Mouse (Mus musculus) frontal cortex, postnatal 10 days (tissue): ENCODE measurements around the gene Mef2c.

Experiments
- DNase-seq, 2 experiments: peaks; one replicate each; pipeline ENCODE4 v3.0.0; 2022; ENCODE audit warnings: low spot score in 2 of 2, mixed read lengths in 1 of 2

The Mef2c gene

GRCm38 (mm10) chr13:83667051-83667450 is 163.2 kb downstream of the Mef2c start:
- DNase-seq, result no peak

- no peak for DNase-seq
Observed at GRCm38 (mm10) chr13:83707611-83708010, 203.8 kb downstream of the Mef2c start.

DNA sequence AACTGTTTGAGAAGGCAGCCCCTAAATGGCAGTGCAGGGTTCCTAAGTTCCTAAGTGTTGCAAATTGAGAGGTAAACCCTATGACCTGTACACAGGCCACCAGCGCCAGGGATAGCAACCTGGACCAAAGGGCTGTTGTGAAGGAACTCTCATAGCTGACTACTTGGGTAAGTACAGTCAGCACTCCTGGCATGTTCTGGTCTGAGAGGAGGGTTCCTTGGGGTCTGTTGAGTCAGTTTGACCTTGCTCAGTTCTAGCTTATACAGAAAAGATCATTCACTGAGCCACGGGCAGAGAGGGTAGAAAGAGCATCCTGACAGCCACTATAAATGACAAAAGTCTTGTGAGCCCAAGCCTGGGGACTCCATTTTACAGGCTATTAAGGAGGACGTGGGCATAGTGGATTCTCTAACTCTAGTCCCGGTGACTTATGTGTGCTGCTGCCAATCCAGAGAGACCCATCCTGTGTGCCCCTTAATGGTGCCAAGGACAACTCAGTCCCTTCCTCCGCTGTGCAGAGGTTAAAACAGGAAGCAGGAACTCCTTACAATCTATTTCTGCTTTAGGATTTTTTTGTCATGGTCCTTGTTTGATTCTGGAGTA is 209.0 kb downstream of the Mef2c start:
- DNase-seq, result no peak

DNA sequence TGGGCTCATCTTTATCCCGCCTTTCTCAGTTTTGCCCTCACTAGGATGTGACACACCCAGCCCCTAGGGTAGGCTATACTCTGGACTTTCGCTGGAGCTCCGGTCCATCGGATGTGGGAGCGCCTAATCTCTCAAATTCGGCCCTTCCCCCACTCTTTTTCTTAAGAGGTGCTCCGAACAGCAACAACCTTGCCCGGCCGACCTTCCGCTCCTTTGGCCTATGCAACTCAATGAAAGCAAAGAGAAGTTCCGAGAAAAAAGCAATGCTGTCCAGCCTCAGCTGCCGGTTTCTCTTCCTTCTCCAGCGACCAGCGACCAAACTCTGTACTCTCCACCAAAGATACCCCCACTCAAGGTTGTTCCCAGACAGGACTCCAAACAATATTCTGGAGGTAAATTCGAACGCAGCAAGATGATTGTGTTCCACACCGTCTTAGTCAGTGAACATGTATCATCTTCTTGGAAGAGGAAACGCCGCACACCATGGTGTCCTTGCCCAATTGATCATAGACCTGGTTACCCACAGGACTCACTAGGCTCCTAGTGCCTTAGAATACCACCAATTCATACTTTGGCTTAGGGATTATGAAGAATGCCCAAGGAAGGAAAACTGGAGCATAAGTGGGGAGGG is 209.9 kb downstream of the Mef2c start:
- no peak for DNase-seq

DNA sequence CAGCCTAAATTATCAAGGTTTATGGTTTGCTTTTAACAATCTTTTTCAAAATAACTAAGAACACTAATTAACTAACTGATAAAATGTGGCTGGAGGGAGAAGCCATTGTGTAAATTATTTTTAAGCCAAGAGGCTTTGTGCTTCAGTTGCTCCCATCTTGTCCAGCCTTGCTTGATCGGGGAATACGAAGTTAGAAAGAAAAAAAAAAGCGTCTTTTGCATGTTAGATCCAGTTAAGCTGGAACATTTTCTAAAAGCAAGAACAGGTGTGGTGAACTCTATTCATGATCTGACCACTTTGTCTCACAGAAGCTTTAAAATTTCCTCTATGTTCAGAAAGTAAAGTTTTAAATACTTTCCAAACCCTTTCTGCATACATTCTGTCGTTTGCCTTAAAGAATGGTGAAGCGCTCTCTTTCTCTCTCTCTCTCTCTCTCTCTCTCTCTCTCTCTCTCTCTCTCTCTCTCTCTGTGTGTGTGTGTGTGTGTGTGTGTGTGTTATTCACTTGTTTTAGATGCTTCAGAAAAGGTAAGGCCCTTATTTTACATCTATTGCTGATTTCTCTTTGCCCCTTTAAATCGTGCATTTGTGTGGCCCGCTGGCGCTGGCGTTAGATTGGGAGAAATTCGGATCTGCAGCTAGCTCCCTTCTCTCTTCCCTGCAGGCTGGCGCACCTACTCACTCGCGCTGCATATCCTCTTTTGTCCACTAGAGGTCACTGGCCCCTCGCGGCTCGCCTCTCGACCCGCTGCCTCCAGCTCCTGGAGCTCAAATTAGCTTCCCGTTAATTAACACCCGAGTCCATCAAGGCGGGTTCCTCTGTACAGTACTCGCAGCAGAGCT is 210.9 kb downstream of the Mef2c start:
- peak; percentile 92 to 95 for DNase-seq

GRCm38 (mm10) chr13:83715308-83715785 is 211.5 kb downstream of the Mef2c start:
- DNase-seq, result no peak

GRCm38 (mm10) chr13:83715971-83716615 is 212.3 kb downstream of the Mef2c start:
- no peak for DNase-seq
